Mouse (Mus musculus) kidney, postnatal 4 days (tissue): ENCODE measurements around the gene Spin1.
A peak's percentile ranks its signal among the peaks of the same experiment; 100 is the strongest.
"Not testable (repeated sequence)": the region's sequence is repeated elsewhere in the genome, so short reads cannot be mapped to it uniquely, and the experiment has no call there.

Source experiments
- DNase-seq, 2 experiments: peaks; one replicate each; pipeline ENCODE4 v3.0.0; 2021; ENCODE audit warnings: mixed read lengths in 2 of 2

Spin1 gene

GRCm38 (mm10) chr13:51095196-51095715 lies 5.4 kb upstream of the Spin1 start:
- no peak for DNase-seq

- no peak for DNase-seq
These were observed 4.0 kb upstream of the Spin1 start for GRCm38 (mm10) chr13:51096644-51097043.

- no peak for DNase-seq
These were observed 984 bp upstream of the Spin1 start for GRCm38 (mm10) chr13:51099560-51100232.

GRCm38 (mm10) chr13:51101016-51101776 lies 516 bp downstream of the Spin1 start:
- DNase-seq: peak; percentile 76 to 85

GRCm38 (mm10) chr13:51101777-51102132 lies 1.1 kb downstream of the Spin1 start:
- DNase-seq: no peak

GRCm38 (mm10) chr13:51103111-51103725 lies 2.5 kb downstream of the Spin1 start:
- peak; percentile 34 to 50 for DNase-seq

- DNase-seq: no peak
These were observed 3.4 kb downstream of the Spin1 start for GRCm38 (mm10) chr13:51103861-51104650.

GRCm38 (mm10) chr13:51105861-51106655 lies 5.4 kb downstream of the Spin1 start:
- DNase-seq: no peak

- no peak for DNase-seq
These were observed 6.1 kb downstream of the Spin1 start for GRCm38 (mm10) chr13:51106816-51107215.

GRCm38 (mm10) chr13:51109517-51109916 lies 8.8 kb downstream of the Spin1 start:
- DNase-seq: no peak

- DNase-seq: not testable (repeated sequence)
These were observed 13.7 kb downstream of the Spin1 start for GRCm38 (mm10) chr13:51114398-51114797.

- no peak for DNase-seq
These were observed 15.1 kb downstream of the Spin1 start for GRCm38 (mm10) chr13:51115762-51116161.

GRCm38 (mm10) chr13:51120734-51121133 lies 20.1 kb downstream of the Spin1 start:
- DNase-seq: no peak

- no peak for DNase-seq
These were observed 21.3 kb downstream of the Spin1 start for GRCm38 (mm10) chr13:51121966-51122365.

GRCm38 (mm10) chr13:51122771-51123170 lies 22.1 kb downstream of the Spin1 start:
- no peak for DNase-seq

GRCm38 (mm10) chr13:51125357-51125756 lies 24.7 kb downstream of the Spin1 start:
- DNase-seq: no peak

- DNase-seq: no peak
These were observed 27.2 kb downstream of the Spin1 start for GRCm38 (mm10) chr13:51127906-51128305.

- peak; percentile 36 to 57 for DNase-seq
These were observed 27.7 kb downstream of the Spin1 start for GRCm38 (mm10) chr13:51128417-51128816.

- no peak for DNase-seq
These were observed 30.5 kb downstream of the Spin1 start for GRCm38 (mm10) chr13:51131179-51131578.

GRCm38 (mm10) chr13:51136315-51136714 lies 35.6 kb downstream of the Spin1 start:
- DNase-seq: no peak

GRCm38 (mm10) chr13:51136996-51137701 lies 36.5 kb downstream of the Spin1 start:
- no peak for DNase-seq
